Mouse (Mus musculus): ENCODE data around the gene Ccdc114. TPM values are rescaled to one million over a fixed set of nuclear protein-coding genes. Genes with fewer than 3 reads are reported as not detected.
"Not testable (repeated sequence)": the region's sequence is repeated elsewhere in the genome, so short reads cannot be mapped to it uniquely, and the experiment has no call there.

Ccdc114 gene
- total RNA-seq (2021) = 1 to 10 TPM; 1.4 to 2.1 TPM
- long read RNA-seq, experiment 1, partial matches to known transcripts = 0 of 3 reads
- long read RNA-seq, experiment 1, other reads (novel, unspliced or antisense) = 2 of 3 reads
- long read RNA-seq, experiment 2, partial matches to known transcripts = 0 of 1 reads
- long read RNA-seq, experiment 2, other reads (novel, unspliced or antisense) = 1 of 1 reads

- intact Hi-C loops (cut with DNase I) = loop anchor here (2.0 to 10.0 kb wide), 2 partner anchors 27 to 189 kb away; partner anchors contain the start of genes Syngr4 and Tmem143
Measured at GRCm38 (mm10) chr7:45923762-45924428, at the start of gene Ccdc114. Gene Ccdc114, plus strand, starts transcription at chr7:45924072.

GRCm38 (mm10) chr7:45876895-45877294 lies 47.0 kb upstream of the Ccdc114 start:
- intact Hi-C loops (cut with DNase I) = no loop called here
- no peak for DNase-seq (ENCODE audit: low spot score in 2 of 2)

More at GRCm38 (mm10) chr7:45923762-45924428, at the start of gene Ccdc114:
- DNase-seq (ENCODE audit: low spot score in 2 of 2) = peak; percentile 35 to 36

DNA sequence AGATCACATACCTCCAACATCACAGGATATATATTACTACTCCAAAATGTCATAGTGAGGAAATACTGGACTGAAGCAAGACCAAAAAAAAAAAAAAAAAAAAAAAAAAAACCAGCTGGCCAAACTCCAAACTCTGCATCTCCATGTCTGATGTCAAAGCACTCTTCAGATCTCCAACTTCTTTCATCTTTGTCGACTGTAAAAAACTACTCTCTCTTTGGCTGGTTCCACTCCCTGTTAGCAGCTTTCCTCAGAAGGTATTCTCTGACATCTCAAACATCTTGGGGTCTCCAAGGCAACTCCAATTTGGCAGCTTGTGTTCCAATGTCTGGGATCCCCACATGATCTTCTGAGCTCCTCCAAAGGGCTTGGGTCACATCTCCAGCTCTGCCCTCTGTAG lies 45.6 kb upstream of the Ccdc114 start, which contains the start of gene Grin2d:
TSS of gene Grin2d (minus strand) at position 101 of the 400 bp plus-strand sequence.
- DNase-seq (ENCODE audit: low spot score in 2 of 2); intact Hi-C loops (cut with DNase I): not testable (repeated sequence)

DNA sequence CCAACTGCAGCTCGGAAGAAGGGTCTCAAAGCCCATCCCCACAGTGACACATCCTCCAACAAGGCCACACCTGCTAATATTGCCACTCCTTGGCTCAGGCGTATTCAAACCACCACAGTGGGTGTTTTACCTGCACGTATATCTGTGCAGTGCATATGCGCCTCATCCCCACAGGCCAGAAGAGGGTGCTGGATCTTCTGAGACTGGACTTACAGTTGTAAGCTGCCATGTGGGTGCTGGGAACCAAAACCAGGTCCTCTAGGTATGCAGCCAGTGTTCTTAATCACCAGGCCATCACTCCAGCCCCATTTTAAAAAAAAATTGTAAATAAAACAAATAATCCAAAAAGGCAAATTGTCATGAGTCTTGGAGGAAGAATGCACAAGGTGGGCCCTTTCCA lies 43.3 kb upstream of the Ccdc114 start:
- intact Hi-C loops (cut with DNase I) = no loop called here
- no peak for DNase-seq (ENCODE audit: low spot score in 2 of 2)

DNA sequence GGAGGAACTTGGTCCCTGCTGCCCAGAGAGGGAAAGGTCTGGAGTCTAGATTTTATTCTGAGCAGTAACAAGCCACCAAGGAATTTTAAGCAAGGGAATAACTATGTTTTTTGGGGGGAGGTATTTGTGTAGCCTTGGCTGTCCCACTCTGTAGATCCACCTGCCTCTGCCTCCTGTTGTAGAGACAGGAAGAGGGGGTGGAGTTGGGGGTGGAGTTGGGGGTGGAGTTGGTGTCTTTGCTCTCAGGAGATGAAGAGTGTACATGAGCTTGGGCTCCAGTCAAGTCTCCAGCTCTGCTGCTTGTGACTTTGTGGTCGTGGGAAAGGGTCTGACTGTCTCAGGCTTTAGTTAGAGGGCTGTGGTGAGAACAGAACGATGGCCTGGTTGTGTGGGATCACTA lies 42.9 kb upstream of the Ccdc114 start:
- intact Hi-C loops (cut with DNase I) = no loop called here
- no peak for DNase-seq (ENCODE audit: low spot score in 2 of 2)

DNA sequence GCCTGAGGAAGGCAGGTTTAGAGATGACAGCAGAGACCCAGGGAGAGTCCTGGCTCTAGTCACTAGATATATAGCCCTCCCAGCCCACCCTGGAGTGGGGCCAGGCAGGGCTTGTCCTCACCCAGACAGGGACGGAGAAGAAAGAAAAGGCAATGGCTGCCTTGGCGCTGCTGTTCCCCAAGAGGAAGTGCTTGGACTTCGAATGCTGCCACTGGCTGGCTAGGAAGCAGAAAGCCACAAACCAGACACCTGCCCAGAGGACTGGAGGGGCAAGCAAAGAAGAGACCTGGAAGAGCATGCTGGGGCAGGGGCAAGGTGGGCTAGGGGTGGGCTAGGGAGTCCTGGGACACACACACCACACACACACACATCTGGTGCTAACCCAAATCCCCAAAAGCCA lies 36.6 kb upstream of the Ccdc114 start:
- DNase-seq (ENCODE audit: low spot score in 2 of 2) = no peak
- intact Hi-C loops (cut with DNase I) = no loop called here

GRCm38 (mm10) chr7:45892651-45893050 lies 31.2 kb upstream of the Ccdc114 start:
- DNase-seq (ENCODE audit: low spot score in 2 of 2) = no peak
- intact Hi-C loops (cut with DNase I) = no loop called here

- no peak for DNase-seq (ENCODE audit: low spot score in 2 of 2)
- intact Hi-C loops (cut with DNase I) = loop anchor here (2.0 kb wide), 1 partner anchor 27 kb away; no protein-coding TSS in a partner anchor
Measured at GRCm38 (mm10) chr7:45895931-45896516, 27.8 kb upstream of the Ccdc114 start.

DNA sequence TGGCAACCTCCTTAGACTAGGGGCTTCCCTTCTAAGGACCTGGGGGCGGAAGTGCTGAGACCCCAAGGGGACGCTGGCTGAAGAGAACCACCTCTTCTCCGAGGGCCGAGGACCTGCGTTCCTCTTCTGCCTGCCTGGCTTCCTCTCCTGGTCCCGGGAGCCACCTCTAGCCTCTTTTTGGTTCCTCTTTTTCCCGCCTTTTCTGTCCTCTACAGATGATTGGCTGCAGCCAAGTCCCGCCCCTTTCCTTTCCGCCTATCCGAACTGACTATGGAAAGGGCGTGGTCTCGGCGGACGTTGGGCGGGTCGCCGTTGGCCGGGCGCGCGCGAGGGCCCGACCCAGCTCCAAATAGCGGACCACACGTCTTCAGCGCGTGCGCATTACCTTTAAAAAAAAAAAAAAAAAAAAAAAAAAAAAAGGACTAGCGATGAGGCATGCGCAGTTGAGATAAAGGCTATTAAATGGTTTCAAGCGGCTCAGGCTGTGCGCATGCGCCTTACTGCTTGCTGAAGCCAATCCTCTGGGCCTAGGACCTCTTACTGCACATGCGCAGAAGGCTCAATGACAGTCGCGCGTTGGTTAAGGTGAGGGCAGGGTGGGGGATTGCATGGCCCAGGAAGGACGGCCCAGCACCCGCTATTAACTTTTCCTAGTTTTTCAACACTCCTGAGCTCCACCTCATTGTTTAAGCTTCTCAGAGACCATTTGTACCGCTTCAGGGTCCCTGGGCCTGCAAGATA lies 27.2 kb upstream of the Ccdc114 start, which contains the start of the genes Syngr4 and Tmem143:
TSS of gene Syngr4 (minus strand) at position 198 of the 741 bp plus-strand sequence.
TSS of gene Tmem143 (plus strand) at position 425 of the 741 bp plus-strand sequence.
- intact Hi-C loops (cut with DNase I) = loop anchor here (2.0 kb wide), 1 partner anchor 26 kb away; no protein-coding TSS in a partner anchor
- DNase-seq (ENCODE audit: low spot score in 2 of 2) = peak; percentile 98

DNA sequence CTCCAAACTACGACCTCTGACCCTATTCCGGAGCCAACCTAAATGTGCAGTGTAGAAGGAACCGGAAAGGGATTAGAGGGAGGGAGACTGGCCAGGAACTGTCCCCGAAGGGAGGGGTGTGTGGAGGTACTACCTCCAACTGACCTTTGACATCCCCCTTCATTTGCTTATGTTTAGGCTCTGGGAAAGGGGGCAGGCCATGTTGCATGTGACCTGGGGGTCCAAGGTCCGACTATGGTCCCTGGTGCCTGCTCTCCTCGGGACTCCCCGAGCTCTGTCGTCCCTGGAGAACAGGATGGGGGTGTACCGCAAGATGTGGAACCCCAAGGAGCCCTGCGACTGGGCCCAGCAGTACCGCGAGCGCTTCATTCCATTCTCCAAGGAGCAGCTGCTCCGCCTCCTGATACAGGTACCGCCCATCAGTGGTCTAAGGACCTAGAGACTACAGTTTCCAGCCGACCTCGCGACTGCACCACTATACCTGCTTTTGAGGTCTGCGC lies 26.6 kb upstream of the Ccdc114 start:
- intact Hi-C loops (cut with DNase I) = loop anchor here (2.0 kb wide), 1 partner anchor 25 kb away; no protein-coding TSS in a partner anchor
- DNase-seq (ENCODE audit: low spot score in 2 of 2) = peak; percentile 53 to 55

DNA sequence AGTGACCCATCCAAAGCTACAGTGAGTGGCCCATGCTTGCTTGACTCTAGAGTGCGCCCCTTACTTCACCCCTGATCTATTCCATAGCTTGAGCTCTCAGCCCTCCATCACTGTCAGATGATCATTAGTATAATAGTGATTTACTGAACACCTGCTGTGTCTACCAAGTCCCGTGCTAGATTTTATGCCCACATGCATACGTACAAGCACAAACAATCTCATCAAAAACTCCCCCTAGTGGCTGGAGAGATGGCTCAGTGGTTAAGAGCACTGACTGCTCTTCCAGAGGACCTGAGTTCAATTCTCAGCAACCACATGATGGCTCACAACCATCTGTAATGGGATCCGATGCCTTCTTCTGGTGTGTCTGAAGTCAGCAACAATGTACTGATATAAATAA lies 25.7 kb upstream of the Ccdc114 start:
- intact Hi-C loops (cut with DNase I); DNase-seq (ENCODE audit: low spot score in 2 of 2): not testable (repeated sequence)

DNA sequence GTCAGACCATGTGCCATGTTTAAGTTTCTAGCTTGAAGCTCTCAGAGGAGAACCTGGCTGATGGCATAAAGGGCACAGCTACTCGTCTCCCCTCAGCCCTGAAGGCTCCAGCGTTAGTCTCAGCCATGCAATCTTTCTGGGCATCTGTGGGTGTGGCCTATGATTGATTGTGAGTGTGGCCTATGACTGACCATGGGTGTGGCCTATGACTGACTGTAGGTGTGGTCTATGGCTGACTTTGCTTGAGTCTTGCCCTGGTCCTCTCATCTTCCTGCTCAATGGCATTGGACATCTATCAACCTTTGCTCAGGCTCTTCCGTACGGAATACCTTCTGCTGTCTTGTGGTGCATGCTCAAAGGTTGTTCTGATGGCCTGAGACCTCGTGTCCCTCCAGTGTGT lies 22.3 kb upstream of the Ccdc114 start:
- intact Hi-C loops (cut with DNase I) = no loop called here
- no peak for DNase-seq (ENCODE audit: low spot score in 2 of 2)

- intact Hi-C loops (cut with DNase I) = no loop called here
- no peak for DNase-seq (ENCODE audit: low spot score in 2 of 2)
Measured at GRCm38 (mm10) chr7:45902481-45903002, 21.3 kb upstream of the Ccdc114 start.

GRCm38 (mm10) chr7:45906622-45907021 lies 17.2 kb upstream of the Ccdc114 start:
- intact Hi-C loops (cut with DNase I) = no loop called here
- no peak for DNase-seq (ENCODE audit: low spot score in 2 of 2)

DNA sequence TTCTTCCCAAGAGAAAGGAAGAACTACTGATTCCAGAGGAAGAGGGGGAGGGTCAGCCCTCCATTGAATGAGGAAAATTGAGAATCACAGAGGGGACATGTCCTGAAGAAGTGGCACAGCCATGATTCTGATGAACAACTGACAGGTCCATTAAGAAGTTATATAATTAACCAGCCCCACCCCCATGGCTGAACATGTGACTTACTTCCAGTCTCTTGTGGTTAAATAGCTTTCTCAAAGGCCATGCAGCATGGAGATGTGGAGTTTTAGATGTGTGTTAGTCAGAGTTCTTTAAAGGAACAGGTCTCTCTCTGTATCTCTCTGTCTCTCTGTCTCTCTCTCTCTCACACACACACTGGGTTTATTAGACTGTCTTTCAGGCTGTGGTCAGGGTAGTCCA lies 15.5 kb upstream of the Ccdc114 start:
- intact Hi-C loops (cut with DNase I) = no loop called here
- DNase-seq (ENCODE audit: low spot score in 2 of 2) = no peak

DNA sequence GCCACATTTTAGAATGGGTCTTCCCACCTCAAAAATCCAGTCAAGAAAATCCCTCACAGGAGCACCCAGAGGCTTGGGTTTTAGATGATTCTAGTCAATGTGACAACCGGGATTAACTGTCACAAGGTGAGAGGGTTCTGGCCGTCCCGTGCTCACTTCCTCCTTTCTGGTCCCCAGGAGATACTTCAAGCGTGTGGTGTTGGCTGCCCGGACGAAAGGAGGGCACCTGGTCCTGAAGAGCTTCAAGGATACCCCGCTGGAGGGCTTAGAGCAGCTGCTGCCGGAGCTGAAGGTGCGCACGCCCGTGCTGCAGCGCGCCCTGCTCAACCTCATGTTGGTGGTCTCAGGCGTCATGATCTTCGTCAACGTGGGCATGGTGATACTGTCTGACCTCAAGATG lies 14.7 kb upstream of the Ccdc114 start:
- intact Hi-C loops (cut with DNase I) = no loop called here

DNA sequence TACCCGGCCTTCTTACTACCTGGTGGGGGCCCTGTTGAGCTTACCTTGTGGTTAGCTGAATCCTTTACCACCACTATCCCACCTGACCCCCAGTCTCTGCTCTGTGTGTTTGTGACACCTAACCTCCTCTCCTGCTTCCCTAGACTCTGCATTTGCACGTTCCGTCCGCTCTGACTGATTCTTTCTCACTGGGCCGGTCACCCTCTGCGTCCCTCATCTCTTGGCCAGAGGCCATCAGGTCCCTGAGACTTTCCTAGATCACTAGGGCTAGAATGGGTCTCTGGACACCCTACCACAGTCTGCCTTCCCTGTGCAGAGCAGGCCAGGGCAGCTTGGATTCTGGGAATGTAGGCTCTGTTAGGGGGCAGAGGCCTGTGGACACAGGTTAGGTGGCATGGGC lies 9.8 kb upstream of the Ccdc114 start:
- intact Hi-C loops (cut with DNase I) = no loop called here

More for the DNA sequence above, 14.7 kb upstream of the Ccdc114 start:
- no peak for DNase-seq (ENCODE audit: low spot score in 2 of 2)

DNA sequence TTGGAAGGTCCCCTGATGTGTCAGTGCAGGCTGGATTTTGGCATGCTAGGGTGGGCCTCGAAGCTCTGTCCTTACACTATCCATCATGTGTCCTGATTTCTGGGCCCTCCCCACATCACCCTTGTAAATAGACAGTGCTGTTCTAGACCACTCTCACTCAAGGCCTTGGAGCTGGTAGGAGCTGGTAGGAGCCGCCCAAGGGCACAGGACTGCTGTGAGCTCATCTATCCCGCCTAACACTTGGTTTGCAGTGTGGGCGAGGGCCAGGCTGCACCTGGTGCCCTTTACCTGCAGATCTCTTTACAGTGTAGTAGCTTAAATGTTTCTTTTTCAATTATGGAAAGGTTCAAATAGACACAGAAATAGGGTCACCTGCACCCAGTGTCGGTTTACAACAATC lies 8.9 kb upstream of the Ccdc114 start:
- DNase-seq (ENCODE audit: low spot score in 2 of 2) = no peak
- intact Hi-C loops (cut with DNase I) = no loop called here

More for the DNA sequence above, 9.8 kb upstream of the Ccdc114 start:
- no peak for DNase-seq (ENCODE audit: low spot score in 2 of 2)
